Mouse (Mus musculus) neural tube, embryonic 15.5 days (tissue): Measurements from ENCODE around the gene Scn2a. TPM values are rescaled to one million over a fixed set of nuclear protein-coding genes. Genes with fewer than 3 reads are reported as not detected.
"Not testable (repeated sequence)": the region's sequence is repeated elsewhere in the genome, so short reads cannot be mapped to it uniquely, and the experiment has no call there.

ENCODE experiments used
- ATAC-seq: fragments of 200-750 bp; cut with Nextera tagmentation; 2 replicates; pipeline ENCODE4 v1.8.0; 2017; ENCODE audit warnings: mild to moderate bottlenecking, moderate TSS enrichment, moderate library complexity; ENCODE audit not compliant: low FRiP score
- H3K27ac ChIP-seq: fragments of 300-500 bp; sonication (generic); replicated peaks from 2 replicates; pipeline ENCODE4 v1.5.1; 2015; ENCODE audit warnings: mild to moderate bottlenecking, inconsistent platforms
- H3K27me3 ChIP-seq: fragments of 300-500 bp; sonication (generic); replicated peaks from 2 replicates; pipeline ENCODE4 v1.6.1; 2015; ENCODE audit warnings: inconsistent platforms
- H3K36me3 ChIP-seq: fragments of 300-500 bp; sonication (generic); 2 replicates; pipeline ENCODE4 v1.6.1; 2015; ENCODE audit warnings: inconsistent platforms
- H3K4me1 ChIP-seq: fragments of 300-500 bp; sonication (generic); 2 replicates; pipeline ENCODE4 v1.6.1; 2015; ENCODE audit warnings: inconsistent platforms
- H3K4me2 ChIP-seq: fragments of 300-500 bp; sonication (generic); 2 replicates; pipeline ENCODE4 v1.6.1; 2015; ENCODE audit warnings: inconsistent platforms, mild to moderate bottlenecking, moderate library complexity
- H3K4me3 ChIP-seq: fragments of 300-500 bp; sonication (generic); replicated peaks from 2 replicates; pipeline ENCODE4 v1.5.1; 2015; ENCODE audit warnings: mild to moderate bottlenecking, inconsistent platforms
- H3K9ac ChIP-seq: fragments of 300-500 bp; sonication (generic); replicated peaks from 2 replicates; pipeline ENCODE4 v1.6.1; 2015; ENCODE audit warnings: mild to moderate bottlenecking, inconsistent platforms
- H3K9me3 ChIP-seq: fragments of 300-500 bp; sonication (generic); replicated peaks from 2 replicates; pipeline ENCODE4 v1.6.1; 2016; ENCODE audit warnings: inconsistent platforms
- WGBS: fragments of 180-500 bp; shearing (Covaris S2); methylation state at CpG from one replicate; pipeline ENCODE4 v1.1.7; 2015; ENCODE audit warnings: mixed read lengths; 5-methylcytosine and 5-hydroxymethylcytosine counted together
- polyA plus RNA-seq: library from polyadenylated mRNA; unstranded; fragments of >200 nt; fragmentation: Nextera tagmentation; extraction: Ambion mirVana; gene quantifications from 2 replicates; pipeline ENCODE4 v1.2.1, GENCODE M21; 2015

Gene Scn2a
- polyA plus RNA-seq, 1 experiment from 2014 or later, result 50.3 TPM

DNA sequence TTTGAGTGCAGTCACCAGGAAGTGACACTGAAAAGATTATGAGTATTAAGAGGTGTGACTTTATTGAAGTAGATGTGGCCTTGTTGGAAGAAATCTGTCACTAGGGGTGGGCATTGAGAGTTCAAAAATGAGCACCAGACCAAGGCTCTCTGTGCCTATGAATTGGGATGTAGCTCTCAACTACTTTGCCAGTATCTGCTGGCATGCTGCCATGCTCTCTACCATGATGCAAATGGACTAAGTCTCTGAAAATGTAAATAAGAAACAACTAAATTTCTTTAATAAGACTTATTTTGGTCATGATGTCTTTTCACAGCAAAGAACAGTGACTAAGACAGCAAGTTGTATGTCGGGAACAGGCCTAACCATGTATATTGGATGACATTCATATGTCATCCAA, 79.7 kb downstream of the Scn2a start:
- Histone ChIP-seq H3K4me2 (no peak overlapping the region), H3K27ac (no peak overlapping the region), H3K9me3 (no peaks in the 10 kb centered on the region), H3K27me3 (no peaks in the 10 kb centered on the region), H3K4me1 (no peaks in the 10 kb centered on the region), H3K9ac (no peak overlapping the region), H3K4me3 (no peak overlapping the region), H3K36me3 (peaks cover 27% of the 10 kb centered on the region)
- WGBS, result 97% methylated on average over 1 of the region's 1 CpGs
- ATAC-seq, result no peak

DNA sequence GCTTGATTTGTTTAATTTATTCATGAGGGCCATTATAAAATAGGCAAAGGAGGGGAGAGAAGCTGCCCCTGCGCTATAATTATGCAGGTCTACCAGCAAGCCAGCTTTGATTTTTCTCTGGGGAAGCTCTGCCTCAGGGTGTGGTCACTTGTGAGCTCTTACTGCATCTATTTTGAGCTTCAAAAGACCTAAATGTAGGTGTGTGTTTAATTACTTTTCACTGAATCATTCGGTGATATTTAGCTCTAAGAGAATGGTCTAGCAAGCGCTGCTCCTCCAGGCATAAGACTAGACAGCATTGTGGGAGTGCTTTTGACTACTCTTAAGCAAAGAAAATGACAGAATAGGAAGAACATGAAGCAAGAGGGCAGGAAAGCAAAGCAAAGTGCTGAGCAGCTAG, 80.6 kb downstream of the Scn2a start:
- no peak for ATAC-seq
- H3K4me3 ChIP-seq, result no peak overlapping the region
- no peaks in the 10 kb centered on the region for H3K4me1 ChIP-seq
- H3K27ac ChIP-seq, result no peak overlapping the region
- no peak overlapping the region for H3K9ac ChIP-seq
- H3K9me3 ChIP-seq, result no peaks in the 10 kb centered on the region
- no peaks in the 10 kb centered on the region for H3K27me3 ChIP-seq
- peaks cover 30% of the 10 kb centered on the region for H3K36me3 ChIP-seq
- H3K4me2 ChIP-seq, result no peak overlapping the region
- 67% methylated on average over 3 of the region's 3 CpGs for WGBS

DNA sequence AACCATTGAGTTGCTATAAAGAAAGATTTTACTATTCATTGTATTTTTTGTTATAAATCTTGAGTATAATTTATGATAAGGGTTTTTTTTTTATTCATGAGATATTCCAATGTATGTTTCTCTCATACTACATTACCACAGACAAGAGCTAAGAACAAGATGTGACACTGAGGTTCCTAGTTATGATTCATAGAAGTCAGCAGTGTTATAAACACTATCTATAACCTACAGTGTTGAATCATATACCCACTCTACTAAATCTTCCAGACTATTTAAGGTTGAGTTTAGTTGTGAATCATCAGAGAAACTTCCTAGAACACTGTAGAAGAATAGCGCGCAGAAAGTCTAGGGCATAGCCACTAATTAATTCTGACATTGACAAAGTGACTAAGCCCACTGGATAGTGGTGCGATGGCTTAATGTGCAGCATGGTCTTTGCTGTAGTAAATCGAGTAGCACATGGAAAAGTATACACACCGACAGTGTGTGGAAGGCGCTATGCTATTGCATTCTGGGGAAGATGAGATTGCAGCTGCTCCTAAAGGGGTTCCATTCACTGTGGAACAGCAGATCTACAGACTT, 101.7 kb downstream of the Scn2a start:
- H3K36me3 ChIP-seq, result peaks cover 15% of the 10 kb centered on the region
- no peak overlapping the region for H3K9ac ChIP-seq
- H3K4me2 ChIP-seq, result no peak overlapping the region
- H3K9me3 ChIP-seq, result no peaks in the 10 kb centered on the region
- H3K4me3 ChIP-seq, result no peak overlapping the region
- 89% methylated on average over 6 of the region's 6 CpGs for WGBS
- H3K27me3 ChIP-seq, result no peaks in the 10 kb centered on the region
- no peaks in the 10 kb centered on the region for H3K4me1 ChIP-seq
- no peak for ATAC-seq
- H3K27ac ChIP-seq, result no peak overlapping the region

DNA sequence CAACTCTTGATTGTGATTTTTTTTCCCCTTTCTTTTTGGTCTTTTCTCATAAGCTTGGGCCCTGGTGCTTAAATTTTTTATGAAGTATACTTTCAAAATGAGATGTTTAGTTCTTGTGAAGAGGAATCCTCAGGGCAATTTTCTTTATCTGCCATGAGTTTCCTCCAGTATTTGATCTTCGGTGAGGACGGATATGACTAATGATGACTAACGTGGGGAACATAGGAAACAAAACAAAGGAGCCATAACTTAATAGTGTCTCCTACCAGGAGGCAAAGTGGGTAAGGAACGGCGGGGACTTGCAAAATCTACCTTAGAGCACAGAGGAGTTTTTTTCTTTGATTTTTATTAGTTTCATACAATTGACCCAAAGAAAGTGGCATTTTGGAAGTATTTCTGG, 124.8 kb downstream of the Scn2a start:
- H3K27ac ChIP-seq, result no peak overlapping the region
- H3K36me3 ChIP-seq, result peaks cover 23% of the 10 kb centered on the region
- H3K4me3 ChIP-seq, result no peak overlapping the region
- no peaks in the 10 kb centered on the region for H3K9me3 ChIP-seq
- H3K27me3 ChIP-seq, result no peaks in the 10 kb centered on the region
- 76% methylated on average over 5 of the region's 5 CpGs for WGBS
- no peak for ATAC-seq
- H3K9ac ChIP-seq, result no peak overlapping the region
- no peak overlapping the region for H3K4me2 ChIP-seq
- H3K4me1 ChIP-seq, result no peaks in the 10 kb centered on the region

DNA sequence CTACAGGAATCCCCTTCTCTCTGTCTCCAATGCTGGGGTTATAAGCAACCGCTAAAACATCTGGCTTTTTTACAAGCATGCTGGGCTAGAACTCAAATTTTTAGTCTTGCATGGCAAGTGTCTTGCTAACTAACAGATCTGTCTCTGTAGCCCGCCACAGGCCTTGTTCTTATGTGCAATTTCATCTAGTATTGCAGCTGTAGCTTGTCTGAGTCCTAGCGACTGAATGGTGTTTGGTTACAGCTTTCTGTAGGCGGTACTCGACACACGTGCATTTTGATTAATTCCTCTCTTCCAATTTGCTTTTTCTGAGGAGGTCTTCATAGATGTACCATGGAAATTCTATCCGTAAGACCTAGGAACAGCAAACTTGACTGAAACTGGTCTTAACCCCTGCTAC, 161.9 kb downstream of the Scn2a start:
- no peak for ATAC-seq

DNA sequence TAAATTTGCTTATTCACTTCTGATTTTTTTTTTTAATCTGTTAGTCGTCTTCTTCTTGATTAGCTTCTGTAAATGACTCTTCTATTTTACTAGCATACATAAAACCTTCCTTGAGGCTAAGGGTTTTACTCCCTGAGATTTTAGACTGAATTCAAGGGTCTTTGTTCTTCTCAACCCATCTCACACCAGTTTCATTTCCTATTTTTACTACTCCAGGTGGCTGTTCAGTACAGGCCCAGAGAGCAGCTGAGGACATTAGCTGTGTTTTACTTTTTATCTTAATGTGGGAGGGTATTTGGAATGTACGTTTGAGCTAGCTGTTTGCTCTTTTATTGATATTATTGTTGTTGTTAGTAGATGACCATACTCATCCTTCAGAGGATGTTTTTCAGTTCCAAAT, 162.8 kb downstream of the Scn2a start:
- Histone ChIP-seq H3K9ac (no peak overlapping the region), H3K9me3 (no peaks in the 10 kb centered on the region), H3K4me1 (no peaks in the 10 kb centered on the region), H3K4me2 (no peak overlapping the region), H3K27me3 (no peaks in the 10 kb centered on the region), H3K27ac (no peak overlapping the region), H3K36me3 (no peaks in the 10 kb centered on the region), H3K4me3 (no peak overlapping the region)
- no peak for ATAC-seq
- 69% methylated on average over 2 of the region's 2 CpGs for WGBS

More for the DNA sequence above, 161.9 kb downstream of the Scn2a start:
- Histone ChIP-seq H3K4me3 (no peak overlapping the region), H3K27ac (no peak overlapping the region), H3K4me1 (no peaks in the 10 kb centered on the region), H3K27me3 (no peaks in the 10 kb centered on the region), H3K36me3 (no peaks in the 10 kb centered on the region), H3K9me3 (no peaks in the 10 kb centered on the region), H3K9ac (no peak overlapping the region), H3K4me2 (no peak overlapping the region)
- WGBS, result 80% methylated on average over 7 of the region's 7 CpGs

DNA sequence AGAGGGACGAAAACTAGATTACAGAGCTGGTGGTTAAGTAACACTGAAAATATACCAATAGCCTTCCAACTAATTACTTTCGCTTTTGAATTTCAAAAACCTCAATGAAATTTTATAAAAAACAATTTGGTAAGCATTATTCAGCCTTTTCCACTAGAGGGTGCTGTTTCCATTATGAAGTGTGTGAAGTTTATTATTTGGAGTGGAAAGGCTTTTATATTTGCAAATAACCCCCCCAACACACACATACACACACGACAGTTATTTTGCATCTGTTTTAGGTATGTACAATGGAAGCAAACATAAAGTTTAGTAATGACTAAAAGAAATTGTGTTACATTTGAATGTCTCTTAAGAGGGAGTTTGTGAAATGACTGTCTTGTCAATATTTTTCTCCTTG, 171.9 kb downstream of the Scn2a start:
- Histone ChIP-seq H3K9me3 (no peaks in the 10 kb centered on the region), H3K9ac (no peak overlapping the region), H3K27me3 (no peaks in the 10 kb centered on the region), H3K4me1 (0 out of 2 replicates have a peak, but pooled peaks cover 3% of the 10 kb centered on the region), H3K4me3 (no peak overlapping the region), H3K27ac (no peak overlapping the region), H3K36me3 (no peaks in the 10 kb centered on the region), H3K4me2 (no peak overlapping the region)
- ATAC-seq, result no peak
- 22% methylated on average over 3 of the region's 3 CpGs for WGBS

DNA sequence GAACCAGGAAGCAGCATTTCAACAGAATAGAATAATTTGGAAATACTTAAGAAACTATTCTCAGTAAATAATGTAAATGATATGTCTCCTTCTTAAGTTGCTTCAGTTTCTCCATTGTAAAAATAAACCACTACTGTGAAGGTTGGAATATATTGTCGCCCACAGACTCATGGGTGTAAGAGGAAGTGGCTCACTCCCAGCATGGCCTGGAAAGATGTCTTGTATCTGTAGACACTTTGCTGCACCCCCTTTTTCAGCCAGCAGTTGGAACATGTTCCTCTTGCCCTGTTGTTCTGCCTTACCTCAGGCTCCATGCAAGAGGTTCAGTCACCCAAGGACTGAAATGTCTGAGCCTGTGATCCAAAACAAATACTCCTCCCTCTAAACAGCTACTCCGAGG, 173.0 kb downstream of the Scn2a start:
- H3K9me3 ChIP-seq, result no peaks in the 10 kb centered on the region
- ATAC-seq, result no peak
- no peak overlapping the region for H3K27ac ChIP-seq
- H3K9ac ChIP-seq, result no peak overlapping the region
- H3K4me2 ChIP-seq, result no peak overlapping the region
- H3K27me3 ChIP-seq, result no peaks in the 10 kb centered on the region
- no peak overlapping the region for H3K4me3 ChIP-seq
- H3K4me1 ChIP-seq, result 0 out of 2 replicates have a peak, but pooled peaks cover 3% of the 10 kb centered on the region
- H3K36me3 ChIP-seq, result no peaks in the 10 kb centered on the region
- WGBS, result 82% methylated on average over 2 of the region's 2 CpGs

DNA sequence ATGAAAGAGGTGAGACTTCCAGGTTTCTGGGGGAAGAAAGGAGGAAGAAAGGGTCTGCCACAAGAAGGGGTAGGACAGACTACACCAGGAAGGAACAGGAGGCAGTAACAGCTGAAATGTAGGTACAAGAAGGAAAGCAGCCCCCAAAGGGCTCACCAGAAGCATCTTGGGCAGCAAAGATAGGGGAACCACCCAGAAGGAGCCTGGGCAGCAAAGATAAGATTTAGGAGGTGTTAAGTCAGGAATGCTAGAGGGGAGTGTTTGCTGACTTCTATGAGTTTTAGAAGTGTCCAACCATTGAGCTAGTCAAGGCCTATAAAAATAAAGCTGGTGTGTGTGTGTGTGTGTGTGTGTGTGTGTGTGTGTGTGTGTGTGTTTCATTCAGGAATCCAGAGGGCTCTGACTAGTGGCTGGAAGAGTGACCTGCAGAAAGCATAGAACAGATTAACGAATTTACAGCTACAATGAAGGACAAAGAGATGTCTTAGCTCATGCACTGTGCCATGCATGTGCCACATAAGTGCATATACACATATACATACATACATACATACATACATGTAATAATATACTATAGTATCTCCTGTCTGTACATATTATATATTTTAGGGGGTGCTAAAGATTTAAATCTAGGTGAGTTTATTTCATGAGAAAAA, 180.6 kb downstream of the Scn2a start:
- Histone ChIP-seq H3K4me2 (no peak overlapping the region), H3K9ac (no peak overlapping the region), H3K27ac (no peak overlapping the region), H3K27me3 (no peaks in the 10 kb centered on the region), H3K36me3 (no peaks in the 10 kb centered on the region), H3K4me3 (no peak overlapping the region), H3K4me1 (no peaks in the 10 kb centered on the region), H3K9me3 (no peaks in the 10 kb centered on the region)
- whole genome bisulfite sequencing, result 72% methylated on average over 1 of the region's 1 CpGs
- no peak for ATAC-seq

DNA sequence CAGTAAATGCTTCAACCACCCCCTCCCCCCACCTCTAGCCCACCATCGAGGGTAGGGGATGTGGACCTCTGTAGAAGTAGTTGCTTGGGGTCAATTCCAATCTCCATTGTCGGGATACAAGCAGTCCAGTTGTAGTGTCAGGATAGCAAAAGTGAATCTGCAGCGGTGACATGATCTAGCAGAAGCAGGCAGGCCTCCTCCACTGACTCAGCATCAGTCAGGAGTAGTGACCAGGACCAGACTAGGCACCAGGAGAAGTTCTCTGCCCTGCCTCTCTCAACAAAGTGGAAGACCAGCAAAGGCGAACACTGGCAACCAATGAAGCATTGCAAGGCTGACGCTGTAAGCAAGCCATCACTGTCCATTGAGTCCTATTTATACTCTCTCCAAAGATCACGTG, 186.0 kb downstream of the Scn2a start:
- H3K27ac ChIP-seq, result no peak overlapping the region
- 91% methylated on average over 6 of the region's 6 CpGs for WGBS

DNA sequence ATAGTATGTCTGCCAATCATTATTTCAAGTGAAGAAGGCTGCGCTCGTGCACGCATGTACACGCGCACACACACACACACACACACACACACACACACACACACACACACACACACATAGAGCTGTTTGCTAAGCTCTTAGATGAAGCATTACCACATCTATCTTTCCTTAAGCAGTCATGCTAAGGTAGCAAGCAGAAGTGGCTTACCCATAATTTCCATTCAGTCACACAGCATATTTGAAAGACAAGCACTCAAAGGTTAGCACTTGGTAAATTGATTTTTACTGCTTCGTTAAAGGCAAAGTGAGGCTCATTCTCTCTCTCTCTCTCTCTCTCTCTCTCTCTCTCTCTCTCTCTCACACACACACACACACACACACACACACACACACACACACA, 190.6 kb downstream of the Scn2a start:
- not testable (repeated sequence) for H3K4me2 ChIP-seq, ATAC-seq, H3K9ac ChIP-seq, H3K9me3 ChIP-seq, H3K4me1 ChIP-seq, H3K27me3 ChIP-seq, H3K27ac ChIP-seq, H3K36me3 ChIP-seq, H3K4me3 ChIP-seq
- 81% methylated on average over 6 of the region's 6 CpGs for WGBS

More for the DNA sequence above, 186.0 kb downstream of the Scn2a start:
- Histone ChIP-seq H3K36me3 (no peaks in the 10 kb centered on the region), H3K9me3 (no peaks in the 10 kb centered on the region), H3K4me3 (no peak overlapping the region), H3K9ac (no peak overlapping the region), H3K27me3 (no peaks in the 10 kb centered on the region), H3K4me1 (no peaks in the 10 kb centered on the region), H3K4me2 (no peak overlapping the region)
- ATAC-seq, result no peak
